Mouse (Mus musculus) retina, adult 2 months (tissue): Measurements from ENCODE around the gene Nol10.

Experiments used
- DNase-seq: peaks from one replicate; pipeline ENCODE4 v3.0.0-alpha.2; 2012; ENCODE audit warnings: low read depth, low spot score

Nol10 gene

DNA sequence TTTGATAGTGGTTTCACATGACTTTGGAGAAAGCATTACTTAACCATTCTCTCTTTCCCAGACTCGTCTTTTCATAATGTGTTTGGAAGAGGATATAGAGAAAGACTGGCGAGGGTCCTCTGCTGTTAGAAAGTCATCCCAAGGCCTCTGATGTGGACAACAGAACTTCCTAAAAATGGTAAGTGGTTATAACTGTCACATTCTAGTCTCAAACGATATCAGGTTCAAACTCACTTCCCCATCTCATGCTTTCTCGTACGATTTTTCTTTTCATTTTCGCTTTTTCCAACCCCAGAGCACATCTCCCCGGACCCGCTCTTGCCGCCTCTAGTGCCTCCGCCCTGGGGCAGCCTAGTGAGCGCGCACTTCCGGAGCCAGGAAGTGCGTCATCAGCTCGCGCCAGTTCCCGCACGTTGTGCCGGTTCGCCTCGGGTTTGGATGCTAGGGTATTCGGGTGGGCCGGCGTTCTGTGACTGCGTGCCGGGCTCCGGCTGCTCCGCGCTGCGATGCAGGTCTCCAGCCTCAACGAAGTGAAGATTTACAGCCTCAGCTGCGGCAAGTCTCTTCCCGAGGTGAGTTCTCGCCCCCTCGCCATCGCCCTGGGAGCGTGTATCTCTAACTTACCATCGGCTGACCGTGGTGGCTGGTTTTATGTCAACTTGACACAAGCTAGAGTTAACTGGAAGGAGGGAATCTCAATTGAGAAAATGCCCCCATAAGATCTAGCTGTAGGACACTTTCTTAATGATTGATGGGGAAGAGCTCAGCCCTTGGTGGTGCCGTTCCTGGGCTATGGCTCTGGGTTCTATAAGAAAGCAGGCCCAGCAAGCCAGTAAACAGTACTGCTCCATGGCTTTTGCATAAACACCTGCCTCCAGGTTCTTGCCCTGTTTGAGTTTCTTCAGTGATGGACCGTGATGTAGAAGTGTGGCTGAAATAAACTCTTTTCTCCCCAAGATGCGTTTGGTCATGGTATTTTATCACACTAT lies at the start of gene Nol10:
Gene Nol10 (plus strand): TSS at position 411 of the 989 bp plus-strand sequence.
- peak; percentile 82 for DNase-seq

- DNase-seq: no peak
These were observed 48.4 kb upstream of the Nol10 start for GRCm38 (mm10) chr12:17299902-17300301.

DNA sequence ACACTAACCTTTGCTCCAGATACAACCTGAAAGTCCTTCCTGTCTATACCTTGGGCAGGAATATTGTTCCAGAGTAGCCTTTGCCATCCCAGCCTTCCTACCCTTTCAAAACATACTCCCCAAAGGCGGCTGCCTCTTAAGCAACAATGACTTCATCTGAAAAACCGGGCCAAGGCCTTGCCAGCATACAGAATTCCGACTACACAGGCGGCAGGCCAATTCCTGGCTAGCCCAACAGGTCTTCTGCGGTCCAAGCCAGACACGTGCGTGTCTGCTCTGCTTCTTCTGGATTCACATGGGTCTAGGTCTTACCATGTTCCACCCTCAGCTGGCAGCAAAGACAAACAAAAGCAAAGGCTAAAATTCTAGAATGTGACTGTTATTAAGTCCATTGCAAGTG lies 42.8 kb upstream of the Nol10 start:
- DNase-seq: no peak

- DNase-seq: no peak
These were observed 40.0 kb upstream of the Nol10 start for GRCm38 (mm10) chr12:17308246-17308645.

DNA sequence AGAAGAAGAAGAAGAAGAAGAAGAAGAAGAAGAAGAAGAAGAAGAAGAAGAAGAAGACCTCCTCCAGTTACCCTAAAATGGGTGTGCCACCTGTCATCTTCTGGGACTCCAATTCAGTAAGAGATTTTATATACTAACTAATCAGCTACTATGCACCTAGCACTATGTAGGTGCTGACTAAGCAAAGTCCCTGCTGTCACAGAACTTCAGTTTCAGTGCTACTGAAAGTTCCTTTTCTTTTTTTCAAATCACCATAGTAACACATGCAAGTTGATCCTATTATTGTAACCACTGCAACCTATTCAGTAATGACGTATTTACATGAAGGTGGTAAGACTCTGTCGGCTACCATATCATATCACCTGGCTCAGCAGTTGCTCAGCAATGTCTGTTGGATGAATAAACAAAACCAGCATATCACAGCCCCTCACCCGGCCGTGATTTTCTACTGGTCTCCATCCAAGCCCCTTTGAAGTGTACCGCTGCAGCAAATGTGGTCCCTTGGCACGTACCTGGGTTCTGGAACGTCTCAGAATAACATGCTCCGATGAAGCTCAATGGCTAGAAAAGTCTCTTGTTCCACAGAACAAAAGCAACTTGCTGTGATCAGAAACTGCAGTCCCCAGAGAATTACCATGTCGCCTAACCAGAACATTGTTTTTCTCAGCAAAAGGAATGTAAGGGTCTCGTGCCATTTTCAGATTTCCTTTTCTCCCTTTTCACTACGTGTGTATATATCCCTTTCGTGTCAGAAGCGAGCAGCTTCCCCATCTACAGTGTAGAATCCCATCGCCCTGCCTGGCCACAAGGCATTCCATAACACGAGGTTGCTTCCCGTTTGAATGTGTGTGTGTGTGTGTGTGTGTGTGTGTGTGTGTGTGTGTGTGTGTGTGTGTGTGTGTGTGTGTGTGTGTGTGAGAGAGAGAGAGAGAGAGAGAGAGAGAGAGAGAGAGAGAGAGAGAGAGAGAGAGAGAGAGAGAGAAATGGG lies 37.1 kb upstream of the Nol10 start:
- no peak for DNase-seq

GRCm38 (mm10) chr12:17316096-17316495 lies 32.2 kb upstream of the Nol10 start:
- DNase-seq: no peak

DNA sequence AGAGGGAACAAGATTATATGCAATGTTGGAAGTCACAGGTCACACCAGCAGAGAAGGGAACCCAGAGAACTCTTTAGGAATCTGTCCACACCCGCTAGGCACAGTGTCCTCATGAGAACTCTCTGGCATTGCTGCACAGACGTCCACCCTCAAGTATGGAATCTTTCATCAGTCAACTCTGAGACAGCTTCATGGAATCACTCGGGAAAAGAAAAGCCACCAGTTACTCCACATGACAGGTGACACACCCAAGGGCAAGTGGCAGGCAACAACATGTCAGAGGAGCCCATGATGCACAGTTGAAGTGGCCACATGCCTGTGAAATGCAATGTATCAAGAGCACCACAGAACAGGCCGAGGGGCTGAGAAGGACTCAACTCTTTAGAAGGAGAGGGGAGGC lies 30.3 kb upstream of the Nol10 start:
- no peak for DNase-seq

- DNase-seq: no peak
These were observed 29.8 kb upstream of the Nol10 start for GRCm38 (mm10) chr12:17318453-17318852.

DNA sequence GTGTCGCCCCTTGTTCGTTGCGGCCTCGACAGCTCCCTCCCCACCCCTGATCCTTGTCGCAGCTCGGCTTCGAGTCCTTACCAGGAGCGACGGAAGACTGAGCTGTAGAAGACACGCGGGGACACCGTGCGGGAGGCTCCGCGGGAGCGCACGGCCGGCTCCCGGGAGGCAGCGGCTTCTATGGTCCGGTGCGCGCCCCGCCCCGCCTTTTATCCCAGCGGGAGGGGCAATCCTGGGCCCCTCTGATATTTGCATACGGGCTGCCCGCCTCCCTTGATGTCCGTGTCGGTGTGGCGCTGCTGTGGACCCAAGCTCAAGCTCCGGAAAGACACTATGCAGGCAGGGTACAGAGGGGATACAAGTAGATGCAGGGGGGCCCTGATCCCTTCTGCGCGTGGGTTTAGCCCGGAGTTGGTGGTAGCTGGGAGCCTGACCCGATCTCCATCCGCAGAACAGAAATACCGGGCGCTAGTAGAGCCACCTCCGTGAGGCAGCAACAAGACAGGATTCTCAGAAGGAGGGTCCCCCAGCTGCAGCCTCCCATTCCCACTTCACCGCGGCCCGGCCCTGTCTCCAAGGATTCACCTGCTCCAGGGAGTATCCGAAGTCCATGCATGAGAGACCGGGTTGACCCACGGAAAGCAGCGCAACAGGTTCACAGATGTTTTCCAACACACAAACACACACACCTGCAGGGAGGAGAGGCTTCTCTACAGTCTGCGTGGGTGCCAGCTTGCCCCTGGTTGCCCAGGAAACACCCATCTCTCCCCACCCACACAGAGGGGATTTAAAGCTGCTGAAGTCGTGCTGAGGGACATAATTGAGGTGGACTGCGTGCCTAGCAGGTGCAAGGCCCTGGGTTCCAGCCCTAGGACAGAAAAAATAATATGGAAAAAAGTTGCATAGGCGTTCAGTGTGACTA lies 23.4 kb upstream of the Nol10 start:
- no peak for DNase-seq

DNA sequence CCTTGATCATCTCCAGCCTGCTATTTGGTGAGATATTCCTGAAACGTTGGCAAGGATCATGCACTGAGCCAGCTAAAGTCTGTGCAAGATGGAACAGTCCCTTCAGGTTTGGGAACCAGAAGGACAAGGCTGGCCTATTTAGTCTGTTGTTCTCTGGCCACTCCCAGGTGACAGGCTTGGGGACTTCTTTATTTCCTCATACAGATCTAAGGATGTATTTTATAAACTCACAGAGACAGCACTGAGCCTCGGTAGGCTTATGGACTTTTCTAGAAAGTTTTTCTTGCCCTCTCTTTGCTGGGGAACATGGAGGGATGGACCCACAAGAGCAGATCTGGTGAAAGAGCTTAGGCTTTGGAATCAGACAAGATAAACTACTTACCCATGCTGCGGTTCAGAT lies 19.0 kb upstream of the Nol10 start, which contains the start of gene Atp6v1c2:
Gene Atp6v1c2 (minus strand): TSS at position 101 of the 400 bp plus-strand sequence.
- DNase-seq: no peak

DNA sequence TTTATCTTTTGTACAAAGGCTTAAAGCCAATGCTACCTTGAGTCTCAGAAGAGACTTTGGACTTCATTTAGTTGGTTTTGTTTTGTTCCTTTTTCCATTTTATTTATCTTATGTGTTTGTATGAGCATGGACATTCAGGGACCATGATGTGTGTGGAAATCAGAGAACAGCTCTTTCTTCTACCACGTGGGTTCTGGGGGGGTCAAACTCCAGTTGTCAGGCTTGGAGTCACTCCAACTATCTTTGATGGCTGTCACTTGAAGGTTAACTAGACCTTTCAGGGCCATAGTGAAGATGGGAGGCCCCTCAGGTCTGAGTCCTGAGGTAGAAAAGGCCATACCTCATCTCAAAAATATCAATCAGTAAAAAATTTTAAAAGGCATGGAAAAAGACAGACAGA lies 14.8 kb upstream of the Nol10 start:
- DNase-seq: no peak

DNA sequence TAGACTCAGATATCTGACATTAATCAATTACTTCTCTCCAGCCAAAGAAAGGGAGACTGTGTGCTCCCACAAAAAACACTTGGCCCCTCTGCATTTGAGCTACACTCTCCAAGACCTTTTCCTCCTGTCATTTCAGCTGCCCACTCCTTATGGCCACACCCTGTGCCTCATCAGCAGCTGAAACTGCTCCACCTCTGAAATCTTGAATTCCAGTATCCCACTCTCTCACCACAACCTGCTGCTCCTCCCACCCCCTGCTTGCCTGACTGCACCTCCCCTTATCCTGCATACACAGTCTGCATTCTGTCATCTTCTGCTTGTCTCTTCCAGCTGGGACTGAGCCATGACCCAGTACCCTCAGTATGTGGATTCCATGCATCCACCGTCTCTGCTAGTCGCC lies 9.9 kb upstream of the Nol10 start:
- DNase-seq: no peak

DNA sequence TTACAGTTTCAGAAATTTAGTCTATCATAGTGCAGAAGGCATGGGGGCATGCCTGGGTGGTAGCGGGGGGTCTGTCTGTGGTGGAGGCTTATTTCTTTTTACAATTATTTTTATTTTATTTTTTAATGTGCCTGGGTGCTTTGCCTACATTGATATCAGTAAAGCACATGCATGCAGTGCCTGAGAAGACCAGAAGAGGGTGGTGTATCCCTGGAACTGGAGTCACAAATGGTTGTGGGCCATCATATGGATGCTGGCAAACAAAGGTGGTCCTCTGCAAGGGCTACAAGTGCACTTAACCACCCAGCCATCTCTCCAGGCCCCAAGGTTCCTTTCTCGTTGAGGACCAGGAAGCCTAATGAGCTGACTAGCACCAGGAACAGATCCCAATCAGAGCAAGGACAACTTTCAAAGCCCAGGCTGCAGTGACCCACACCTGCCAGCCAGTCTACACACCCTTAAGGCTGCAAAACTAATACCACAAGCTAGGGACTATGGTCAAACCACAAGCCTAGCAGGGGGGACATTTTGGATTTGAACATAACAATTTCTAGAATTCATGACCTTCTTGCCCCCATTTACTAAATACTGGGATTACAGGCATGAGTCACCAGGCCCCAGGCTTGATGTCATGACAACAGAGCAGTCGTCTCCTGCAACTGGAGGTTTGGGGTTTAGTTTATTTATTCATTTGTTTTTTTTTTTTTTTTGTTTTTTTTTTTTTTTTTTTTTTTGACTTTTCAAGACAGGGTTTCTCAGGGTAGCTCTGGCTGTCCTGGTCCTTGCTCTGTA lies 8.9 kb upstream of the Nol10 start:
- no peak for DNase-seq

- no peak for DNase-seq
These were observed 771 bp upstream of the Nol10 start for GRCm38 (mm10) chr12:17347327-17348047.

DNA sequence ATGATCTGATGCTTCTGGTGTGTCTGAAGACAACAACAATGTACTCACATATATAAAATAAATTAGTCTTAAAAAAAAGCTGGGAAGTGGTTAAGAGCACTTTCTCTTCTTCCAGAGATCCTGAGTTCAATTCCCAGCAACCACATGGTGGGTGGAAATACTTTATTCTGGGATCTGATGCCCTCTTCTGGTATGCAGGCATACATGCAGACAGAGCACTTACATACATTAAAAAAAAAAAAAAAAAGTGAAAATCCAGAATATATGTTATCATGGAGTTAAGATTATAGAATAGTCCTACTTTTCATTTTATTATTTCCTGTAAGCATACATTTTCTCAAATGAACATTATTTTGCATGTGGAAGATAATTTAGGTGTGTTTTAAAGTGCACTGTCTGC lies 1.8 kb downstream of the Nol10 start:
- no peak for DNase-seq

DNA sequence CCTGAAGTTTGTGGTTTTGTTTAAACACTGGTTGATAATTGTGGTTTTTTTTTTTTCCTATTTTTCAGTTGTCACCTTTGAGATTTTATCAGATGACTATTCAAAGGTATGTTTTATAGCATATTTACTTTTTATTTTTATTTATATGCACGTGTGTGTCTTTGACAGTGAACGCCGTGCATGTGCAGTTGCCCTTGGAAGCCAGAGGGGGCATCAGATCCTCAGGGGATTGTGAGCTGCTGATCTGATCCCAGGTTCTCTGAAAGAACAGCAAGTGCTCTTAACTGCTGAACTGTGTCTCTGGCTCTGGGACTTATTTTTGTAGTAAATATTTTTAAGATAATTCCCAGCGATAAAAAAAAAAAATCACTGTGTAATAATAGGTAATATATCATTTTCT lies 8.6 kb downstream of the Nol10 start:
- DNase-seq: no peak

GRCm38 (mm10) chr12:17357795-17358194 lies 9.5 kb downstream of the Nol10 start:
- DNase-seq: no peak

DNA sequence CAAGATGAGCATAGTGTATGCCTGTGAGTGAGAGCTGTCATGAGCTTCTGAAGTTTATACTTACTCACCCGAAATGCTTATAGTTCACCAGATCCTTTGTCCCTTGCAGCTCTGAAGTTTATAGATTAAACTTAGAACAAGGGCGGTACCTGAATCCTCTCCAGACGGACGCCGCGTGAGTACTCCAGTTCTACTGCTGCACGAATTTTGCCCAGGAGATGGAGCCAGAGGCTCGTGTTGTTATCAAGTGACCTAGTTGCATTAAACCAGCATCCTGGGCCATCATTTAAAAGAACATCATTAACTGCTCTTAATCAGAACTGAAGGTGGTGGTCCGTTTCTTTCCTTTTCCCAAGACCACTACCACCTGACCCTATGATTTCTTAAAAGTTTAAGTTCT lies 10.7 kb downstream of the Nol10 start:
- DNase-seq: no peak

- no peak for DNase-seq
These were observed 11.8 kb downstream of the Nol10 start for GRCm38 (mm10) chr12:17360104-17360503.

GRCm38 (mm10) chr12:17360650-17361049 lies 12.4 kb downstream of the Nol10 start:
- no peak for DNase-seq
